Mouse (Mus musculus): ENCODE results near the gene Ctbs. TPM values are rescaled to one million over a fixed set of nuclear protein-coding genes. Genes with fewer than 3 reads are reported as not detected.

Ctbs gene
- polyA plus RNA-seq, 1 experiment from 2014 or later = 14.8 TPM

DNA sequence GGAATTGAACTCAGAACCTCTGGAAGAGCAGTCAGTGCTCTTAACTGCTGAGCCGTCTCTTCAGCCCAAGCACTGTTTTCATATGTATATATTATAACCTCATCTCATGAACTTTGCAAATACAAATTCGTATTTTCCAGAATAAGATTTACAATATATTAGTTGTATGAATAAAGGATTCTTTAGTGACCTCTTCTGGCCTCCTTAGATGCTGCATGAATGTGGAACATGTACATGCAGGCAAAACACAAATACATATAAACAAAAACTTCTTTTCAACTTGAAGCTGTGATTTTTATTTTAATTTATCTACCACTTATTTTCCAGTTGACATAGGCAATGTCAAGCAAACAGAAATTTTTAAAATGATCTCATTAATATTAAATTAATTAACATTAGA, 32.4 kb downstream of the Ctbs start:
- H3K36me3 ChIP-seq (ENCODE audit: insufficient read depth, low read length) = no peaks in the 10 kb centered on the region
- no peak overlapping the region for H3K4me2 ChIP-seq (replicated peaks; ENCODE audit: low read depth, low read length)
- no peak overlapping the region for H3K4me3 ChIP-seq (ENCODE audit: low read depth, low read length)
- no peaks in the 10 kb centered on the region for H3K27me3 ChIP-seq (replicated peaks; ENCODE audit: insufficient read depth, low read length)
- TF ChIP-seq CTCF (IDR thresholded peaks at IDR 0.05) (peak; percentile 44), EP300 (IDR thresholded peaks at IDR 0.05) (no peak)
- DNase-seq (ENCODE audit: low spot score) (peak; percentile 35), ATAC-seq (no peak)
- no peak overlapping the region for H3K9ac ChIP-seq (replicated peaks; ENCODE audit: low read depth)
- H3K27ac ChIP-seq (ENCODE audit: low read length) = no peak overlapping the region
- no peaks in the 10 kb centered on the region for H3K9me3 ChIP-seq (ENCODE audit: low read length)
- H3K4me1 ChIP-seq (ENCODE audit: insufficient read depth, low read depth, low read length) = no peaks in the 10 kb centered on the region
- 49% methylated on average over 2 of the region's 2 CpGs for WGBS

DNA sequence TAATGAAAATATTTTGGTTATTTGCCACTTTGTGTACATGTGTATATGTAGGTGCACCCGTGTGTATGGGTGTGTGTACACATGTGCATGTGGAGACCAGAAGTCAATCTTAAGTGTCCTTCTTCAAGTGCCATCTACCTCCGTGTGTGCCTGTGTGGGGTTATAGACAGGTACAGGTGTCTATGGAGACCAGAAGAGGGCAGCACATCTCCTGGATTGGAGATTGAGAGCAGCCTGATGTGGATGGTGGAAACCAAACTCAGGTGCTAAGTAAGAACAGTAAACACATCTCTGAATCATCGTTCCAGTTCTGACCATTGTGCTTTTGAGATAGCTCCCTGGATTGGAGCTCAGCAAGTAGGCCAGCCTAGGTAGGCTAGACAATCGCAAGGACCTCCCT, 36.9 kb downstream of the Ctbs start:
- no peak overlapping the region for H3K4me2 ChIP-seq (replicated peaks; ENCODE audit: low read depth, low read length)
- no peaks in the 10 kb centered on the region for H3K9me3 ChIP-seq (ENCODE audit: low read length)
- DNase-seq (ENCODE audit: low spot score) (no peak), ATAC-seq (no peak)
- H3K27ac ChIP-seq (ENCODE audit: low read length) = no peak overlapping the region
- no peaks in the 10 kb centered on the region for H3K36me3 ChIP-seq (ENCODE audit: insufficient read depth, low read length)
- TF ChIP-seq EP300 (IDR thresholded peaks at IDR 0.05) (no peak), CTCF (IDR thresholded peaks at IDR 0.05) (peak; percentile 32)
- no peaks in the 10 kb centered on the region for H3K4me1 ChIP-seq (ENCODE audit: insufficient read depth, low read depth, low read length)
- H3K9ac ChIP-seq (replicated peaks; ENCODE audit: low read depth) = no peak overlapping the region
- H3K4me3 ChIP-seq (ENCODE audit: low read depth, low read length) = no peak overlapping the region
- WGBS = 82% methylated on average over 4 of the region's 4 CpGs
- no peaks in the 10 kb centered on the region for H3K27me3 ChIP-seq (replicated peaks; ENCODE audit: insufficient read depth, low read length)

DNA sequence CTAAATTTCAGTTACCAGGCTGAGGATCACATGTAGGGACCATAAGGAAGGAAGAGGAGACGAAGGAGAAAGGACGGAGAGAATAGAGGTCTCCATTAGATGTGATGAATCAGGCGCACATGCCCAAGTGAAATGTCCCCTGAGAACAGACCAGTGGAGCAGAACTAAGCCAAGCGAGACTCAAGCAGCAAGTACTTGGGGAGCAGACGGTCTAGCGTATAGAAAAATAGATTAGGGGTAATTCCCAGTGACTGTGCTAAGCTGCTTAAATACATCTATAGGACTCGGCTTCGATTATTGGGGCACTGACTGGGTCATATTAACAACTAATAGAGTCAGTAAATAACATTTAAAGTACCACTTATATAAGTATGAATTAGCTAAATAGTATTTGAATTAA, 45.3 kb downstream of the Ctbs start:
- no peak for DNase-seq (ENCODE audit: low spot score)
- H3K27ac ChIP-seq (ENCODE audit: low read length) = no peak overlapping the region
- WGBS = 90% methylated on average over 8 of the region's 8 CpGs

DNA sequence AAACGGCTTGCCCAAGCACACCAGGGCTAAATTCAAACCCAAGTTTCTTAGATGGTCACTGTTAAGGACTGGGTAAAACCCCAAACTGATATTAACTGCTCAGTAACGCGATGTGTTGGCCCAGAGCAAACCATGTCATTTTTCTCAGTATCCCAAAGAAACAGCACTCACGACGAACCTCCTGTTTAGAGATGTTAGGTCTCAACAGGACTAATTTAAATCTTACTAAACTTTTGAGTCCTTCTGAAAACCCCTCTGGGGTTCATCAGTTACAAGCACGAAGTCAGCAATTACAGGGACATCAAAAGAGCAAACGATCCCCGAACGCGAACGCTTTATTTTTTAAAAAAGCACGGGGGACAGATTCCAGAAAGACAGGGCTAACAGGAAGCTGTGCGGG, 49.4 kb downstream of the Ctbs start:
- H3K36me3 ChIP-seq (ENCODE audit: insufficient read depth, low read length) = no peaks in the 10 kb centered on the region
- H3K9ac ChIP-seq (replicated peaks; ENCODE audit: low read depth) = peak overlapping the region; percentile 94
- WGBS = 2% methylated on average over 13 of the region's 13 CpGs
- H3K4me3 ChIP-seq (ENCODE audit: low read depth, low read length) = peak overlapping the region; percentile 96
- H3K9me3 ChIP-seq (ENCODE audit: low read length) = no peaks in the 10 kb centered on the region
- no peak for ATAC-seq
- peak overlapping the region; percentile 64 for H3K4me2 ChIP-seq (replicated peaks; ENCODE audit: low read depth, low read length)
- no peak for DNase-seq (ENCODE audit: low spot score)
- peaks cover 3% of the 10 kb centered on the region; the same call in 1 of the 2 replicates for H3K4me1 ChIP-seq (ENCODE audit: insufficient read depth, low read depth, low read length)
- peak overlapping the region; percentile 99 for H3K27ac ChIP-seq (ENCODE audit: low read length)
- no peaks in the 10 kb centered on the region for H3K27me3 ChIP-seq (replicated peaks; ENCODE audit: insufficient read depth, low read length)
- TF ChIP-seq EP300 (IDR thresholded peaks at IDR 0.05) (no peak), CTCF (IDR thresholded peaks at IDR 0.05) (no peak)

More for the DNA sequence above, 45.3 kb downstream of the Ctbs start:
- Histone ChIP-seq H3K36me3 (ENCODE audit: insufficient read depth, low read length) (no peaks in the 10 kb centered on the region), H3K9ac (replicated peaks; ENCODE audit: low read depth) (no peak overlapping the region), H3K9me3 (ENCODE audit: low read length) (no peaks in the 10 kb centered on the region), H3K4me1 (ENCODE audit: insufficient read depth, low read depth, low read length) (no peaks in the 10 kb centered on the region), H3K27me3 (replicated peaks; ENCODE audit: insufficient read depth, low read length) (no peaks in the 10 kb centered on the region), H3K4me2 (replicated peaks; ENCODE audit: low read depth, low read length) (no peak overlapping the region), H3K4me3 (ENCODE audit: low read depth, low read length) (no peak overlapping the region)
- no peak for TF ChIP-seq CTCF (IDR thresholded peaks at IDR 0.05)
- TF ChIP-seq EP300 (IDR thresholded peaks at IDR 0.05) = no peak
- no peak for ATAC-seq

DNA sequence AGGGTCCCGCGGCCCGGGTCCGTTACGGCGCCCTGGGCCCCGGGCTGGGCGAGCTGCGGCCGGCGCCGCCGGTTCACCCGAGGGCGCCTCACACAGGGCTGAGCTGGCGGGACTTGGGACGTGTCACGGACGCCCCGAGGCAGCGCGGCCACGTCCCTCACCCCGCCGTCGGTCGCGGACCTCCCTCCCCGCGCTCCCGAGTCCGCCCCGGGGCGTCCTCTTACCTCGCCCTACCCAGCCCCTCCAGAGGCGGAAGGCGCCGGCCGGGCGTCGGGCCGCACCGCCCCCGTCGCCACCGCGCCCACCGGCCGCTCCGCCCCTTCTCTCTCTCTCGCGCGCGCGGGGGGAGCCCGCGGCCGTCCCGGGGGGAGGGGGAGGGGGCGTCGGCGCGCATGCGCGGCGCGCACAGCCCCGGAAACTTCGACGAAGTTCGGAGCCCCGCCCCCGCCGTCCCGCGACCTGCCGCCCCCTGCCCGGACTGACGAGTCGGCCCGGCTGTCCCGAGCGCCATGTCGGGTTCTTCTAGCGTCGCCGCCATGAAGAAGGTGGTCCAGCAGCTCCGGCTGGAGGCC, 49.9 kb downstream of the Ctbs start, which contains the start of the genes Spata1 and Gng5:
Spata1 (minus strand) TSS at position 323 of the 572 bp plus-strand sequence.
Gng5 (plus strand) TSS at position 377 of the 572 bp plus-strand sequence.
- H3K36me3 ChIP-seq (ENCODE audit: insufficient read depth, low read length) = no peaks in the 10 kb centered on the region
- ATAC-seq = peak; percentile 95

DNA sequence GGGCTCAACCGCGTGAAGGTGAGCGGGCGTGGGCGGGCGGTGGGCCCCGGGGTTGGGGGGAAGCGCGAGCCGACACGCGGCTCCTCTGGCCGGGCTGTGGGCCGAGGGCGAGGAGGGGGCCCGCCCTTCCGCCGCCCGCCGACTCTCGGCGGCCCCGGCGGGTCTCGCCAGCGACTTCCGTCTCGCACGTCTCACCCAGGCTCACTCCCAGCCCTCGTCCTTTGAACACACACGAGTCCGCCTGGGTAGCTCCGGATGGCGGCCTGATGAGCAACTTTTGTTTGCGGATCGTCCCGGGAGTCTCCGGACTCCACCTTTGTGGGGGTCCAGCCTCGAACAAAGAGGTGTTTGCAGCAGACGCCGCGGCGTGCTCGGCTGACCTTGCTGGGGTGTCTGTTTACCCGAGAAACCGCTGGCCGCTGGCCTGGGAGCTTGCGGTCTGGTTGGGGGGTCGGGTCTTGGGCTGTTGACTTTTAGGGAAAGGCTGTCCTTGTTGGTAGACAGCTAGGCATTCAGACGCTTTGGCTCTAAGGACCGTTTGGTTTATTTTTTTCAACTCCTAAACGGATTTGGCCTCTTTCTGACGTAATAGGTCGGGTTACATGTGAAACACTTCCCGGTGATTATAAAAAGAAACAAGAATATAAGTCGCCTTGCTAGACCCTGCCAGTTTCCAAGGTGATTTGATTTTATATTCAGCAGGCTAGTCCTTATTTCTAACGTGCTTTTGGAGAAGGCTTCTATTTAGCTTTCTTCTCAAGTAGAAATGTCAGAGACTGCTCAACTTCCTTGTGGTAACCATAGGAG, 50.6 kb downstream of the Ctbs start:
- H3K4me1 ChIP-seq (ENCODE audit: insufficient read depth, low read depth, low read length) = peaks cover 3% of the 10 kb centered on the region; the same call in 1 of the 2 replicates
- no peak for TF ChIP-seq CTCF (IDR thresholded peaks at IDR 0.05)
- TF ChIP-seq EP300 (IDR thresholded peaks at IDR 0.05) = no peak; the same call in 1 of the 2 replicates
- WGBS = under 1% methylated on average over 32 of the region's 57 CpGs
- H3K4me2 ChIP-seq (replicated peaks; ENCODE audit: low read depth, low read length) = peak overlapping the region; percentile 64
- peak overlapping the region; percentile 94 for H3K9ac ChIP-seq (replicated peaks; ENCODE audit: low read depth)
- H3K27me3 ChIP-seq (replicated peaks; ENCODE audit: insufficient read depth, low read length) = no peaks in the 10 kb centered on the region
- H3K36me3 ChIP-seq (ENCODE audit: insufficient read depth, low read length) = no peaks in the 10 kb centered on the region
- DNase-seq (ENCODE audit: low spot score) = peak; percentile 78
- peak overlapping the region; percentile 96 for H3K4me3 ChIP-seq (ENCODE audit: low read depth, low read length)
- peak; percentile 72 for ATAC-seq
- peak overlapping the region; percentile 99 for H3K27ac ChIP-seq (ENCODE audit: low read length)
- no peaks in the 10 kb centered on the region for H3K9me3 ChIP-seq (ENCODE audit: low read length)

More for the DNA sequence above, 49.9 kb downstream of the Ctbs start, which contains the start of the genes Spata1 and Gng5:
- 1% methylated on average over 20 of the region's 88 CpGs for WGBS
- Histone ChIP-seq H3K4me1 (ENCODE audit: insufficient read depth, low read depth, low read length) (peaks cover 3% of the 10 kb centered on the region; the same call in 1 of the 2 replicates), H3K27ac (ENCODE audit: low read length) (peak within 1 kb of the TSS; percentile 99), H3K9ac (replicated peaks; ENCODE audit: low read depth) (peak within 1 kb of the TSS; percentile 94), H3K27me3 (replicated peaks; ENCODE audit: insufficient read depth, low read length) (no peaks in the 10 kb centered on the region), H3K4me3 (ENCODE audit: low read depth, low read length) (peak within 1 kb of the TSS; percentile 96), H3K4me2 (replicated peaks; ENCODE audit: low read depth, low read length) (peak within 1 kb of the TSS; percentile 64), H3K9me3 (ENCODE audit: low read length) (no peaks in the 10 kb centered on the region)
- DNase-seq (ENCODE audit: low spot score) = peak; percentile 97
- TF ChIP-seq CTCF (IDR thresholded peaks at IDR 0.05) (0 out of 2 replicates have a peak, but pooled peaks have one; percentile 3), EP300 (IDR thresholded peaks at IDR 0.05) (no peak)
